Mouse (Mus musculus): ENCODE results near the gene Rbm19. TPM values are rescaled to one million over a fixed set of nuclear protein-coding genes. Genes with fewer than 3 reads are reported as not detected.
A peak's percentile ranks its signal among the peaks of the same experiment; 100 is the strongest.

Gene Rbm19
- polyA plus RNA-seq, 1 experiment from 2014 or later = 8.8 TPM

DNA sequence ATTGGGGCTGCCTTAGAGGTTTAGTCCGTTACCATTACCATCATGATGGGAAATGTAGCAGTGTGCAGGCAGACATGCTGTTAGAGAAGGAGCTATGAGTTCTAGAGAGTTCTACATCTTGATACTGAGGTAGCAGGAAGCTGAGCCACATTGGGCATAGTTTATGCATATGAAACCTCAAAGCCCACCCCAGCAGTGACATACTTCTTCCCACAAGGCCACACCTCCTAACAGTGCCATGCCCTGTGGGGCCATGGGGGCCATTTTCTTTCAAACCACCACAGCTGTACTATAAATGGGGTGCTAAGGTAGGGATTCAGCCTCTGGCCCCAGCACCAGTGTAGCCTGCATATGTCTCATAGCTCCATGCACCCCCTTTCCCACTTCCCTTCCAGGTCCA is 21.6 kb downstream of the Rbm19 start:
- ATAC-seq (ENCODE audit: low read depth) = no peak
- H3K27ac ChIP-seq (ENCODE audit: low read length) = peak overlapping the region; percentile 89
- H3K4me2 ChIP-seq (ENCODE audit: low read depth, low read length) = peak overlapping the region; percentile 74
- no peaks in the 10 kb centered on the region for H3K27me3 ChIP-seq (ENCODE audit: control insufficient read depth, insufficient read depth, low read depth, low read length)
- H3K4me1 ChIP-seq (ENCODE audit: control insufficient read depth, low read depth, low read length) = peaks cover 56% of the 10 kb centered on the region
- H3K4me3 ChIP-seq (ENCODE audit: low read depth, low read length) = peak overlapping the region; percentile 43
- no peaks in the 10 kb centered on the region for H3K9me3 ChIP-seq (replicated peaks; ENCODE audit: control insufficient read depth, low read length)
- WGBS (ENCODE audit: insufficient replicate concordance) = 87% methylated on average over 1 of the region's 1 CpGs
- H3K9ac ChIP-seq (ENCODE audit: low read depth, low read length) = peak overlapping the region; percentile 60
- peaks cover 2% of the 10 kb centered on the region; the same call in 1 of the 2 replicates for H3K36me3 ChIP-seq (ENCODE audit: control insufficient read depth, insufficient read depth)

DNA sequence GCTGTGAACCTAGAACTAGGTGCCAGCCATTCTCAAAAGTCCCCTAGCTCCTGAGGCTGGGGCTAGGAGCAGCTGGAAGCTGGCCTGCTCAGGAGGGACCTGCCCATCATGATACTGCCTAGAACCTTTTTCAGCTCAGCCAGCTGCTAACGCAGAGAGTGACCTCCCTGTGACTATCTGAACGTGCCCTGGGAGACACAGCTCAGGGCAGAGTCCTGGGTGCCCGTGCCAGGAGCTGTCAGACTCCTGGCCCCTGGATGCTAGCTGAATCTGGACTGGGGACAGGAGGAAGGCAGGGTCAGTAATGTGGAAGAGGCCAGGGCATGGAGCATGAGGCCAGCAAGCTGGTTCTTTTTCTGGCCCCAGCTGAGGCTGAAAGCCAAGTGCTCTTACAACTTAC is 22.1 kb downstream of the Rbm19 start:
- H3K4me3 ChIP-seq (ENCODE audit: low read depth, low read length) = peak overlapping the region; percentile 43
- peak overlapping the region; percentile 74 for H3K4me2 ChIP-seq (ENCODE audit: low read depth, low read length)

DNA sequence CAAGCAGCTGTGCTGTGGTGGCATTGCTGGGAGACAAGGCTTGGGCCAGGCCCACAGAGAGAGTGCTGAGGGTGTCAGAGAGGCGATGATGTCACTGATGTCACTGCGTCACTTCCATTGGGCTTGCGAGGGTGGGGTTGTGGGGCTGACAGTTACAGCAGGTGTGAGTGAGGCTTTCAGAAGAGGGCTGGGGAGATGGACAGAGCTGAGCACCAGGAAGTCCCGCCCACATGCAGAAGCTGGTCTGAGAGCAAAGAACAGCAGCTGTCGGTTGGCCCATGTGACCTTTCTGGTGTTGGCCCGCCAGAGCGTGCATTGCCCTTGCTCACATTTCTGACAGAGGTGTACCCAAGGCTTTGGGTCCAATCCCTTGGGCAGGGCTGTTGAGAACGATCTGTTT is 23.0 kb downstream of the Rbm19 start:
- H3K27ac ChIP-seq (ENCODE audit: low read length) = peak overlapping the region; percentile 89
- H3K9ac ChIP-seq (ENCODE audit: low read depth, low read length) = peak overlapping the region; percentile 60
- H3K4me1 ChIP-seq (ENCODE audit: control insufficient read depth, low read depth, low read length) = peaks cover 51% of the 10 kb centered on the region

More for the DNA sequence above, 22.1 kb downstream of the Rbm19 start:
- WGBS (ENCODE audit: insufficient replicate concordance) = 59% methylated on average over 3 of the region's 3 CpGs
- Histone ChIP-seq H3K36me3 (ENCODE audit: control insufficient read depth, insufficient read depth) (no peaks in the 10 kb centered on the region; the same call in 1 of the 2 replicates), H3K9me3 (replicated peaks; ENCODE audit: control insufficient read depth, low read length) (no peaks in the 10 kb centered on the region), H3K27ac (ENCODE audit: low read length) (peak overlapping the region; percentile 89), H3K27me3 (ENCODE audit: control insufficient read depth, insufficient read depth, low read depth, low read length) (no peaks in the 10 kb centered on the region), H3K9ac (ENCODE audit: low read depth, low read length) (peak overlapping the region; percentile 60), H3K4me1 (ENCODE audit: control insufficient read depth, low read depth, low read length) (peaks cover 56% of the 10 kb centered on the region)
- no peak for ATAC-seq (ENCODE audit: low read depth)

DNA sequence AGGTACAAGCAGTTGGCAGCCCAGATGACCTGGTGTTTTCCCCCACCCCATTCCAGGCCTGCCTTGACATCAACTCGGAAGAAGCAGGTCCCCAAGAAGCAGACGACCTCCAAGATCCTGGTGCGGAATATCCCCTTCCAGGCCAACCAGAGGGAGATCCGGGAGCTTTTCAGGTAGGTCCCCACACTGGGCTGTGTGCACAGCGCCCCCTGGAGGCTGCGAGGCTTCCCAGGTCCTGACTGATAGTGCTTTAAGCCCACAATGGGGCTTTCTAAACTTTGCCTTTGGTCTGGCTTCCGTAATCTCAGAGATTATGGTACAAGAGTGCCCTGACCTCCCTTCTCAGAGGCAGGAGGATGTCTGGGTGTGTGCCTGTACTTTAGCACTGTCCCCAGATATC is 27.7 kb downstream of the Rbm19 start:
- Histone ChIP-seq H3K4me3 (ENCODE audit: low read depth, low read length) (no peak overlapping the region), H3K4me2 (ENCODE audit: low read depth, low read length) (no peak overlapping the region), H3K4me1 (ENCODE audit: control insufficient read depth, low read depth, low read length) (peaks cover 5% of the 10 kb centered on the region), H3K27ac (ENCODE audit: low read length) (no peak overlapping the region), H3K36me3 (ENCODE audit: control insufficient read depth, insufficient read depth) (no peaks in the 10 kb centered on the region; the same call in 1 of the 2 replicates), H3K27me3 (ENCODE audit: control insufficient read depth, insufficient read depth, low read depth, low read length) (no peaks in the 10 kb centered on the region), H3K9me3 (replicated peaks; ENCODE audit: control insufficient read depth, low read length) (no peaks in the 10 kb centered on the region), H3K9ac (ENCODE audit: low read depth, low read length) (no peak overlapping the region)
- 54% methylated on average over 7 of the region's 7 CpGs for WGBS (ENCODE audit: insufficient replicate concordance)
- ATAC-seq (ENCODE audit: low read depth) = no peak

More for the DNA sequence above, 23.0 kb downstream of the Rbm19 start:
- no peaks in the 10 kb centered on the region for H3K27me3 ChIP-seq (ENCODE audit: control insufficient read depth, insufficient read depth, low read depth, low read length)
- peak overlapping the region; percentile 74; the same call in 1 of the 2 replicates for H3K4me2 ChIP-seq (ENCODE audit: low read depth, low read length)
- 48% methylated on average over 8 of the region's 8 CpGs for WGBS (ENCODE audit: insufficient replicate concordance)
- H3K4me3 ChIP-seq (ENCODE audit: low read depth, low read length) = peak overlapping the region; percentile 43
- ATAC-seq (ENCODE audit: low read depth) = peak; percentile 5
- no peaks in the 10 kb centered on the region; the same call in 1 of the 2 replicates for H3K36me3 ChIP-seq (ENCODE audit: control insufficient read depth, insufficient read depth)
- no peaks in the 10 kb centered on the region for H3K9me3 ChIP-seq (replicated peaks; ENCODE audit: control insufficient read depth, low read length)

DNA sequence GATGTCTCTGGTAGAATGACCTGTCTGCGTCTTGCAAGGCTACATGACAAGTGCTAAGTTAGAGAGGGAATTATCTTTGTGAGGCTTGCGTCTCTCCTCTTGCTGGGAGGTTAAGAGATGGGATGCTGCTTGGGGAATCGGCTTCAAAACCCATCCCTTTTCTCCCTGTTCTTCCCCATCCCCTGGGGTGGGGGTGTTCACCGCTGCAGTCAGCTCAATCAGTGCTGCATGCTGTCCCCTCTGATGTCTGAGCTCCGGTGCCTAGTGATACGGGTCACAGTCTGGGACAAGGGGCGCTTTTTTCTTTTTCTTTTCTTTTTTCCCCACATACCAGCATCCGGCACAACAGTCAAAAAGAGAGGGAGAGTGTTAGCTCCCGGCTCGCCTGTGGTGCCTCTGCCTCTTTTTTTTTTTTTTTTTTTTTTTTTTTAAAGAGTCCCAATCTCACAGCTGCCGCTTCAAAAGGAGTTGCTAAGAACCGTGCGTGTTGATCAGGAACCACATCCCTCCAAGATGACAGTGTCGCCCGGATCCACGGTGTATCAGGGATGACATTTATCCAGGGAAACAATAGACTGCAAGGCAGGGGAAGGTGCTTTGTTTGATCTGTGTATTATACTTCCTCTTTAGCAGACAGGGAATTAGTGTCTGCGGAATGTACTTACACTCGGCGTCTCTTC is 29.2 kb downstream of the Rbm19 start:
- Histone ChIP-seq H3K9me3 (replicated peaks; ENCODE audit: control insufficient read depth, low read length) (no peaks in the 10 kb centered on the region), H3K27ac (ENCODE audit: low read length) (no peak overlapping the region), H3K4me2 (ENCODE audit: low read depth, low read length) (no peak overlapping the region), H3K4me3 (ENCODE audit: low read depth, low read length) (no peak overlapping the region), H3K27me3 (ENCODE audit: control insufficient read depth, insufficient read depth, low read depth, low read length) (no peaks in the 10 kb centered on the region), H3K36me3 (ENCODE audit: control insufficient read depth, insufficient read depth) (no peaks in the 10 kb centered on the region; the same call in 1 of the 2 replicates), H3K9ac (ENCODE audit: low read depth, low read length) (no peak overlapping the region), H3K4me1 (ENCODE audit: control insufficient read depth, low read depth, low read length) (no peaks in the 10 kb centered on the region)
- 83% methylated on average over 19 of the region's 19 CpGs for WGBS (ENCODE audit: insufficient replicate concordance)
- no peak for ATAC-seq (ENCODE audit: low read depth)

DNA sequence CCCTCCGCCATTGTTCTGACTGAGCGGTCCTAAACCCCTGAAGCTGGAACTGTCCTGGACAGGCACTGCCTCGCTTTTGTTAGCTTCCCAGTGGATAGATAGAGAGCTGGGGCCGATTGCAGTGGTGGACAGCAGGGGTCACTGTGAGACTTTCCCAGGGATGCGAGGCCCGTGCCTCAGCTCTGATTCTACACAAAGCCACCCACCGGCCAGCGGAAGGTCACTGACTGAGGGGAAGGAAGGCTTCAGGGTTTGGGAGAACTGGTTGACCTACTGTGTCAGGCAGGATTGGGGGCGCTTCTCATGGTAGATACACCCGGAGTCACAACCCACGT is 29.8 kb downstream of the Rbm19 start:
- Histone ChIP-seq H3K27me3 (ENCODE audit: control insufficient read depth, insufficient read depth, low read depth, low read length) (no peaks in the 10 kb centered on the region), H3K36me3 (ENCODE audit: control insufficient read depth, insufficient read depth) (no peaks in the 10 kb centered on the region; the same call in 1 of the 2 replicates), H3K4me2 (ENCODE audit: low read depth, low read length) (no peak overlapping the region), H3K9ac (ENCODE audit: low read depth, low read length) (no peak overlapping the region), H3K4me1 (ENCODE audit: control insufficient read depth, low read depth, low read length) (no peaks in the 10 kb centered on the region), H3K4me3 (ENCODE audit: low read depth, low read length) (no peak overlapping the region), H3K27ac (ENCODE audit: low read length) (no peak overlapping the region), H3K9me3 (replicated peaks; ENCODE audit: control insufficient read depth, low read length) (no peaks in the 10 kb centered on the region)
- ATAC-seq (ENCODE audit: low read depth) = no peak
- 72% methylated on average over 11 of the region's 11 CpGs for WGBS (ENCODE audit: insufficient replicate concordance)

DNA sequence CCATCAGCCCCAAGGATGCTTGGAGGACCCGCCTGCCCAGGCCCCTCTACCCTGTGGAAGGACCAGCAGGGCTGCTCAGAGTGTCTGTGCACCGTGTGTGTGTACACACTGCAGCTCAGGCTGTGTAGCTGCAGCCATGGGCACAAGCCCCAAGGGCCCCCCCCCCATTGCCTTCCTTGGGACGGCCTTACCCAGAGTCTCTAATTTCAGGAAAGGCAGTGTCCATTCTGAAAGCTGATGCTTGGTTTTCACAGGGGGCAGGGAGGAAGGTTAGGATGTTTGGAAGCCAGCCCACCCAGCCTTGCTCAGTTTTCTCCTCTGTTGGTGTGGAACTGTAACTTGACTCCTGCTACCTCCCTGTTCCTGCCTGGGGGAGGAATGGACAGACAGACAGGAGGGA is 30.6 kb downstream of the Rbm19 start:
- Histone ChIP-seq H3K36me3 (ENCODE audit: control insufficient read depth, insufficient read depth) (no peaks in the 10 kb centered on the region; the same call in 1 of the 2 replicates), H3K27ac (ENCODE audit: low read length) (no peak overlapping the region), H3K9me3 (replicated peaks; ENCODE audit: control insufficient read depth, low read length) (no peaks in the 10 kb centered on the region)

DNA sequence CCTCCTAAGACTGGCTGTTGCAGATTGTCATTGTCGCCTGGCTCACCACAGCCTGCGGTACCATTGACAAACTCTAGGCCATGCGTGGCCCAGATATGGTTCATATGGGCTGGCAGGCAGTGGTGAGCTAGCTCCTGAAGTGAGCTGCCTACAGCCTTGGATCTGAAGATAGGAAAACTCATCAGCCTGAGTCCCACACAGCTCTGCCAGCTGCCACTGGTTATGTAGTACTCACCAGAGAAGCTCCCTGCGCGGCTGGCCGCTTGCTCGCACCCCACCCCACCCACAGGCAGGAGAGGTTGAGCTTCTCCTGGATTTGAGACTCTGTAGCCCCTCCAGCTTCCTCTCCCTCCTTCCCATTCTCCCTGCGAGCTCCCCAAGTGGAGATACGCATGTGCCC is 32.0 kb downstream of the Rbm19 start:
- Histone ChIP-seq H3K36me3 (ENCODE audit: control insufficient read depth, insufficient read depth) (no peaks in the 10 kb centered on the region; the same call in 1 of the 2 replicates), H3K27me3 (ENCODE audit: control insufficient read depth, insufficient read depth, low read depth, low read length) (no peaks in the 10 kb centered on the region), H3K4me3 (ENCODE audit: low read depth, low read length) (no peak overlapping the region), H3K27ac (ENCODE audit: low read length) (no peak overlapping the region), H3K4me1 (ENCODE audit: control insufficient read depth, low read depth, low read length) (no peaks in the 10 kb centered on the region), H3K4me2 (ENCODE audit: low read depth, low read length) (no peak overlapping the region), H3K9me3 (replicated peaks; ENCODE audit: control insufficient read depth, low read length) (no peaks in the 10 kb centered on the region), H3K9ac (ENCODE audit: low read depth, low read length) (no peak overlapping the region)
- 76% methylated on average over 9 of the region's 9 CpGs for WGBS (ENCODE audit: insufficient replicate concordance)
- ATAC-seq (ENCODE audit: low read depth) = no peak

More for the DNA sequence above, 30.6 kb downstream of the Rbm19 start:
- Histone ChIP-seq H3K4me2 (ENCODE audit: low read depth, low read length) (no peak overlapping the region), H3K4me1 (ENCODE audit: control insufficient read depth, low read depth, low read length) (no peaks in the 10 kb centered on the region), H3K27me3 (ENCODE audit: control insufficient read depth, insufficient read depth, low read depth, low read length) (no peaks in the 10 kb centered on the region), H3K9ac (ENCODE audit: low read depth, low read length) (no peak overlapping the region), H3K4me3 (ENCODE audit: low read depth, low read length) (no peak overlapping the region)
- ATAC-seq (ENCODE audit: low read depth) = no peak
- WGBS (ENCODE audit: insufficient replicate concordance) = 73% methylated on average over 3 of the region's 3 CpGs

DNA sequence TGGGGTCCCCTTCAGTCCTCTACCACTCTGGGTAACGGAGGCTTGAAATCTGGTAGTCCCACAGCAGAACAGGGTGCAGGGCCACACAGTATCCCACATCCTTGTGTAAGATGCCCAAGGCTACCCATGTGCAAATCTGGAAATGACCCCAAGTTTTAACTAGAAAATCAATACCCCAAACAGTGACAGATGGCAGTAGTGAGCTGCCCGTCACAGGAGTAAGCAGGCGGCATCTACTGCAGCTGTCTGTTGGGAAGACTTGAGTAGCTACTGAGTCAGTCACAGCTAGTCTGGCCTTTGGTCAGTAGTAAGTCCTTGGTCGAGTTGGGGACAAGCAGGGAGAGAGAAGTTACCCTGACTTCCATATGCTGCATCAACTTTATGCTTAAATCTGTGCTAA is 34.9 kb downstream of the Rbm19 start:
- Histone ChIP-seq H3K36me3 (ENCODE audit: control insufficient read depth, insufficient read depth) (no peaks in the 10 kb centered on the region), H3K9ac (ENCODE audit: low read depth, low read length) (no peak overlapping the region), H3K9me3 (replicated peaks; ENCODE audit: control insufficient read depth, low read length) (no peaks in the 10 kb centered on the region), H3K4me3 (ENCODE audit: low read depth, low read length) (no peak overlapping the region), H3K4me1 (ENCODE audit: control insufficient read depth, low read depth, low read length) (no peaks in the 10 kb centered on the region), H3K27ac (ENCODE audit: low read length) (no peak overlapping the region), H3K4me2 (ENCODE audit: low read depth, low read length) (no peak overlapping the region), H3K27me3 (ENCODE audit: control insufficient read depth, insufficient read depth, low read depth, low read length) (no peaks in the 10 kb centered on the region)
- 64% methylated on average over 4 of the region's 4 CpGs for WGBS (ENCODE audit: insufficient replicate concordance)
- ATAC-seq (ENCODE audit: low read depth) = no peak

Data from liver, embryonic 16.5 days (tissue).